Mouse (Mus musculus): ENCODE data around the gene Tnfaip8l1. TPM values are rescaled to one million over a fixed set of nuclear protein-coding genes. Genes with fewer than 3 reads are reported as not detected.

Tnfaip8l1 gene
- 10.6 and 12.7 TPM in 2 replicates for polyA plus RNA-seq (2015; fragmentation: Nextera tagmentation; extraction: Ambion mirVana)

- Histone ChIP-seq H3K9me3 (ENCODE audit: control insufficient read depth, low read length) (no peaks in the 10 kb centered on the region), H3K27ac (ENCODE audit: low read length) (peak within 1 kb of the TSS; percentile 40)
- WGBS, result under 1% methylated on average over 30 of the region's 30 CpGs
These were observed at the start of gene Tnfaip8l1 for GRCm38 (mm10) chr17:56162231-56162774. TSS of gene Tnfaip8l1 (plus strand) at chr17:56162477.

GRCm38 (mm10) chr17:56112743-56113142 is 49.5 kb upstream of the Tnfaip8l1 start:
- Histone ChIP-seq H3K27me3 (replicated peaks; ENCODE audit: control insufficient read depth, insufficient read depth, low read length) (0 out of 2 replicates have a peak, but pooled peaks cover 2% of the 10 kb centered on the region), H3K4me3 (ENCODE audit: low read length) (no peak overlapping the region), H3K27ac (ENCODE audit: low read length) (no peak overlapping the region), H3K36me3 (ENCODE audit: control insufficient read depth, insufficient read depth, low read length) (no peaks in the 10 kb centered on the region), H3K4me2 (ENCODE audit: low read depth, low read length) (no peak overlapping the region), H3K9ac (ENCODE audit: low read depth, low read length) (no peak overlapping the region), H3K9me3 (ENCODE audit: control insufficient read depth, low read length) (no peaks in the 10 kb centered on the region), H3K4me1 (ENCODE audit: control insufficient read depth, insufficient read depth, low read length) (peaks cover 14% of the 10 kb centered on the region)
- WGBS, result 69% methylated on average over 3 of the region's 3 CpGs
- ATAC-seq, result no peak

More at GRCm38 (mm10) chr17:56162231-56162774, at the start of gene Tnfaip8l1:
- Histone ChIP-seq H3K4me1 (ENCODE audit: control insufficient read depth, insufficient read depth, low read length) (peaks cover 24% of the 10 kb centered on the region), H3K27me3 (replicated peaks; ENCODE audit: control insufficient read depth, insufficient read depth, low read length) (peaks cover 9% of the 10 kb centered on the region; the same call in 1 of the 2 replicates), H3K36me3 (ENCODE audit: control insufficient read depth, insufficient read depth, low read length) (no peaks in the 10 kb centered on the region), H3K4me2 (ENCODE audit: low read depth, low read length) (peak within 1 kb of the TSS; percentile 82), H3K4me3 (ENCODE audit: low read length) (peak within 1 kb of the TSS; percentile 47), H3K9ac (ENCODE audit: low read depth, low read length) (peak within 1 kb of the TSS; percentile 64)
- peak; percentile 97 for ATAC-seq

- no peaks in the 10 kb centered on the region for H3K36me3 ChIP-seq (ENCODE audit: control insufficient read depth, insufficient read depth, low read length)
- no peak for ATAC-seq
- H3K27me3 ChIP-seq (replicated peaks; ENCODE audit: control insufficient read depth, insufficient read depth, low read length), result peaks cover 28% of the 10 kb centered on the region
- WGBS, result 70% methylated on average over 10 of the region's 10 CpGs
- H3K27ac ChIP-seq (ENCODE audit: low read length), result no peak overlapping the region
- H3K9ac ChIP-seq (ENCODE audit: low read depth, low read length), result no peak overlapping the region
- no peak overlapping the region for H3K4me3 ChIP-seq (ENCODE audit: low read length)
- H3K4me1 ChIP-seq (ENCODE audit: control insufficient read depth, insufficient read depth, low read length), result peaks cover 17% of the 10 kb centered on the region
- no peak overlapping the region for H3K4me2 ChIP-seq (ENCODE audit: low read depth, low read length)
- H3K9me3 ChIP-seq (ENCODE audit: control insufficient read depth, low read length), result no peaks in the 10 kb centered on the region
These were observed 46.1 kb upstream of the Tnfaip8l1 start for GRCm38 (mm10) chr17:56116193-56116592.

- Histone ChIP-seq H3K9me3 (ENCODE audit: control insufficient read depth, low read length) (peaks cover 2% of the 10 kb centered on the region), H3K27ac (ENCODE audit: low read length) (no peak within 1 kb of the TSS), H3K4me1 (ENCODE audit: control insufficient read depth, insufficient read depth, low read length) (peaks cover 17% of the 10 kb centered on the region), H3K36me3 (ENCODE audit: control insufficient read depth, insufficient read depth, low read length) (no peaks in the 10 kb centered on the region), H3K9ac (ENCODE audit: low read depth, low read length) (peak within 1 kb of the TSS; percentile 59; the same call in 1 of the 2 replicates), H3K4me3 (ENCODE audit: low read length) (peak within 1 kb of the TSS; percentile 43), H3K27me3 (replicated peaks; ENCODE audit: control insufficient read depth, insufficient read depth, low read length) (peaks cover 38% of the 10 kb centered on the region), H3K4me2 (ENCODE audit: low read depth, low read length) (peak within 1 kb of the TSS; percentile 82)
- 2% methylated on average over 27 of the region's 27 CpGs for WGBS
- peak; percentile 72 for ATAC-seq
These were observed 45.0 kb upstream of the Tnfaip8l1 start, which contains the start of gene Plin5 for GRCm38 (mm10) chr17:56117251-56117710. TSS of gene Plin5 (minus strand) at chr17:56117596.

- H3K36me3 ChIP-seq (ENCODE audit: control insufficient read depth, insufficient read depth, low read length), result no peaks in the 10 kb centered on the region; the same call in 1 of the 2 replicates
- H3K27ac ChIP-seq (ENCODE audit: low read length), result no peak overlapping the region
- H3K9me3 ChIP-seq (ENCODE audit: control insufficient read depth, low read length), result peaks cover 12% of the 10 kb centered on the region
- ATAC-seq, result no peak
- peaks cover 23% of the 10 kb centered on the region for H3K4me1 ChIP-seq (ENCODE audit: control insufficient read depth, insufficient read depth, low read length)
- peak overlapping the region; percentile 41; the same call in 1 of the 2 replicates for H3K4me2 ChIP-seq (ENCODE audit: low read depth, low read length)
- H3K27me3 ChIP-seq (replicated peaks; ENCODE audit: control insufficient read depth, insufficient read depth, low read length), result peaks cover 54% of the 10 kb centered on the region
- H3K9ac ChIP-seq (ENCODE audit: low read depth, low read length), result no peak overlapping the region
- H3K4me3 ChIP-seq (ENCODE audit: low read length), result no peak overlapping the region
- 39% methylated on average over 12 of the region's 12 CpGs for WGBS
These were observed 42.8 kb upstream of the Tnfaip8l1 start for GRCm38 (mm10) chr17:56119431-56119830.

- Histone ChIP-seq H3K4me1 (ENCODE audit: control insufficient read depth, insufficient read depth, low read length) (peaks cover 23% of the 10 kb centered on the region), H3K27ac (ENCODE audit: low read length) (no peak overlapping the region), H3K27me3 (replicated peaks; ENCODE audit: control insufficient read depth, insufficient read depth, low read length) (peaks cover 55% of the 10 kb centered on the region), H3K4me3 (ENCODE audit: low read length) (peak overlapping the region; percentile 16; the same call in 1 of the 2 replicates), H3K4me2 (ENCODE audit: low read depth, low read length) (peak overlapping the region; percentile 41), H3K36me3 (ENCODE audit: control insufficient read depth, insufficient read depth, low read length) (no peaks in the 10 kb centered on the region; the same call in 1 of the 2 replicates), H3K9me3 (ENCODE audit: control insufficient read depth, low read length) (peaks cover 12% of the 10 kb centered on the region), H3K9ac (ENCODE audit: low read depth, low read length) (no peak overlapping the region)
- ATAC-seq, result no peak
- WGBS, result 5% methylated on average over 66 of the region's 66 CpGs
These were observed 42.0 kb upstream of the Tnfaip8l1 start for GRCm38 (mm10) chr17:56119981-56120880.

GRCm38 (mm10) chr17:56121826-56122225 is 40.5 kb upstream of the Tnfaip8l1 start, which contains the start of gene Lrg1:
TSS of gene Lrg1 (minus strand) at chr17:56122001.
- peaks cover 12% of the 10 kb centered on the region for H3K9me3 ChIP-seq (ENCODE audit: control insufficient read depth, low read length)
- no peak within 1 kb of the TSS for H3K4me3 ChIP-seq (ENCODE audit: low read length)
- WGBS, result 64% methylated on average over 2 of the region's 2 CpGs

GRCm38 (mm10) chr17:56123161-56123560 is 39.1 kb upstream of the Tnfaip8l1 start:
- no peaks in the 10 kb centered on the region; the same call in 1 of the 2 replicates for H3K36me3 ChIP-seq (ENCODE audit: control insufficient read depth, insufficient read depth, low read length)
- no peak overlapping the region for H3K4me3 ChIP-seq (ENCODE audit: low read length)
- H3K4me1 ChIP-seq (ENCODE audit: control insufficient read depth, insufficient read depth, low read length), result peaks cover 18% of the 10 kb centered on the region
- peaks cover 53% of the 10 kb centered on the region for H3K27me3 ChIP-seq (replicated peaks; ENCODE audit: control insufficient read depth, insufficient read depth, low read length)
- ATAC-seq, result no peak
- H3K9me3 ChIP-seq (ENCODE audit: control insufficient read depth, low read length), result peaks cover 12% of the 10 kb centered on the region
- H3K27ac ChIP-seq (ENCODE audit: low read length), result no peak overlapping the region
- no peak overlapping the region for H3K9ac ChIP-seq (ENCODE audit: low read depth, low read length)
- 88% methylated on average over 12 of the region's 12 CpGs for WGBS
- no peak overlapping the region for H3K4me2 ChIP-seq (ENCODE audit: low read depth, low read length)

More at GRCm38 (mm10) chr17:56121826-56122225, 40.5 kb upstream of the Tnfaip8l1 start, which contains the start of gene Lrg1:
- no peak for ATAC-seq
- Histone ChIP-seq H3K9ac (ENCODE audit: low read depth, low read length) (no peak within 1 kb of the TSS), H3K4me1 (ENCODE audit: control insufficient read depth, insufficient read depth, low read length) (peaks cover 23% of the 10 kb centered on the region), H3K4me2 (ENCODE audit: low read depth, low read length) (no peak within 1 kb of the TSS), H3K36me3 (ENCODE audit: control insufficient read depth, insufficient read depth, low read length) (no peaks in the 10 kb centered on the region; the same call in 1 of the 2 replicates), H3K27ac (ENCODE audit: low read length) (no peak within 1 kb of the TSS), H3K27me3 (replicated peaks; ENCODE audit: control insufficient read depth, insufficient read depth, low read length) (peaks cover 53% of the 10 kb centered on the region)

Data from intestine, embryonic 16.5 days (tissue).